Mouse (Mus musculus) C2C12 (cell line): ENCODE data around the gene Grrp1.

Source experiments
- CEBPB ChIP-seq: IDR thresholded peaks from one replicate; pipeline ENCODE4 v1.6.1; 2011; ENCODE audit warnings: low read depth, mild to moderate bottlenecking, control low read depth, moderate library complexity
- CTCF ChIP-seq: IDR thresholded peaks from one replicate; pipeline ENCODE4 v1.5.1; 2011; ENCODE audit not compliant: control insufficient read depth, insufficient read depth, insufficient read length
- FOSL1 ChIP-seq: IDR thresholded peaks from one replicate; pipeline ENCODE4 v1.8.0; 2011; ENCODE audit warnings: mild to moderate bottlenecking, low read length; ENCODE audit not compliant: poor library complexity, insufficient read depth, severe bottlenecking

DNA sequence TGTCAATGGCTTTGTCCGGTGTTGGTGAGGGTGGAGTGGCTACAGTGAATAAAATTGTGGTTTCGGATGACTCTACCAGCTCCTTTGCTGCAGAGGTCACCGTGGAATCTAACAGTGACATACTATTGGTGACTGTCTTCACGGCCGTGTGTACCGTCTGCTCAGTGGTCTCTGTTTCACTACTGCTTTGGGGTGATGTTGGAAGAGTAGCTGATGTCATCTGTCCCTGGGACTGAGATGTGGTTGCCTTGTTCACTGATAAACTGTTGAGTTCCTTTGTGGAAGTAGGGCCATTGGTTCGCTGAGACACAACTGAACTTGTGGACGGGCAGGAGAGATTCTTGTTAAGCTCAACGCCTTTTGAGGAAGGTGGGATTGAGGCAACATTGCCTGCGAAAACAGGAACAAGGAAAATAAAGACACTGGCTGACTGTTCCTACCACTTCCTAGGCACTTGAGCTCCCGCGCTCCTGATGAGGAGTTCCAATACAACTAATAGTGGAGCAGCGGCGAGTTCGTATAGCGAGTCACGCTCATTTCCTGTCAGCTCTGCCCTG, 50.5 kb downstream of the Grrp1 start:
- TF ChIP-seq CTCF: no peak
- TF ChIP-seq CEBPB: no peak
- TF ChIP-seq FOSL1: no peak
